Mouse (Mus musculus) MEL (cell line): ENCODE results near the gene Gmfb. TPM values are rescaled to one million over a fixed set of nuclear protein-coding genes. Genes with fewer than 3 reads are reported as not detected.

Experiments used
- DNase-seq: peaks from one replicate; pipeline ENCODE4 v3.0.0; 2011; ENCODE audit warnings: low read depth, low spot score
- H3K27ac ChIP-seq: 2 replicates; pipeline ENCODE4 v1.5.1; 2012; ENCODE audit warnings: low read depth, mild to moderate bottlenecking, control low read depth, low read length, moderate library complexity; ENCODE audit not compliant: control insufficient read depth
- H3K27me3 ChIP-seq, 2 experiments: fragments of 150-350 bp in 1 of 2; sonication (generic) in 1 of 2; 2 replicates each; pipeline ENCODE4 v1.6.1; 2012; ENCODE audit warnings: low read length in 2 of 2, mild to moderate bottlenecking in 2 of 2, improper control_type of control experiment in 1 of 2, moderate library complexity in 1 of 2; ENCODE audit not compliant: insufficient read depth in 2 of 2, control insufficient read depth in 1 of 2
- H3K36me3 ChIP-seq, 2 experiments: 2 replicates each; pipeline ENCODE4 v1.6.1; 2012 to 2014; ENCODE audit warnings: low read length in 2 of 2, improper control_type of control experiment in 1 of 2, inconsistent platforms in 1 of 2, mild to moderate bottlenecking in 1 of 2; ENCODE audit not compliant: insufficient read depth in 2 of 2, control insufficient read depth in 1 of 2
- H3K4me1 ChIP-seq, 2 experiments: fragments of 150-350 bp in 1 of 2; sonication (generic) in 1 of 2; 2 replicates each; pipeline ENCODE4 v1.6.1; 2012; ENCODE audit warnings: low read length in 2 of 2, improper control_type of control experiment in 1 of 2, mild to moderate bottlenecking in 1 of 2; ENCODE audit not compliant: insufficient read depth in 2 of 2, control insufficient read depth in 1 of 2
- H3K4me3 ChIP-seq, 2 experiments: fragments of 150-350 bp in 1 of 2; sonication (generic) in 1 of 2; 2 replicates each; pipeline ENCODE4 v1.5.1; 2012; ENCODE audit warnings: low read depth in 2 of 2, low read length in 2 of 2, mild to moderate bottlenecking in 2 of 2, moderate library complexity in 2 of 2, control low read depth in 1 of 2, improper control_type of control experiment in 1 of 2; ENCODE audit not compliant: control insufficient read depth in 1 of 2, insufficient read depth in 1 of 2
- H3K79me2 ChIP-seq: 2 replicates; pipeline ENCODE4 v1.6.1; 2012; ENCODE audit warnings: mild to moderate bottlenecking, low read length, moderate library complexity; ENCODE audit not compliant: control insufficient read depth, poor library complexity, insufficient read depth
- H3K9ac ChIP-seq: 2 replicates; pipeline ENCODE4 v1.6.1; 2012; ENCODE audit warnings: low read depth, mild to moderate bottlenecking, control low read depth, low read length, moderate library complexity; ENCODE audit not compliant: control insufficient read depth, poor library complexity, severe bottlenecking
- H3K9me3 ChIP-seq: fragments of 150-350 bp; sonication (generic); replicated peaks from 2 replicates; pipeline ENCODE4 v1.6.1; 2012; ENCODE audit warnings: mild to moderate bottlenecking, low read length, improper control_type of control experiment, moderate library complexity; ENCODE audit not compliant: insufficient read depth
- CHD1 ChIP-seq: IDR thresholded peaks from 2 replicates; pipeline ENCODE4 v1.6.1; 2012; ENCODE audit warnings: low read depth, mild to moderate bottlenecking, inconsistent platforms, low read length, improper control_type of control experiment
- CHD2 ChIP-seq: IDR thresholded peaks from 2 replicates; pipeline ENCODE4 v1.6.1; 2011; ENCODE audit warnings: low read length, improper control_type of control experiment
- E2F4 ChIP-seq: IDR thresholded peaks from 2 replicates; pipeline ENCODE4 v1.6.1; 2011; ENCODE audit warnings: low read depth, low read length, improper control_type of control experiment, borderline replicate concordance
- EP300 ChIP-seq, 2 experiments: IDR thresholded peaks; 2 replicates each; pipeline ENCODE4 v1.6.1; 2011; ENCODE audit warnings: improper control_type of control experiment in 2 of 2, low read length in 2 of 2, low read depth in 1 of 2, mild to moderate bottlenecking in 1 of 2
- ETS1 ChIP-seq: IDR thresholded peaks from 2 replicates; pipeline ENCODE4 v1.6.1; 2012; ENCODE audit warnings: low read depth, mild to moderate bottlenecking, inconsistent platforms, low read length, improper control_type of control experiment, moderate library complexity
- GATA1 ChIP-seq: IDR thresholded peaks from 2 replicates; pipeline ENCODE4 v1.6.1; 2011; ENCODE audit warnings: low read depth, low read length, improper control_type of control experiment
- HCFC1 ChIP-seq: IDR thresholded peaks from 2 replicates; pipeline ENCODE4 v1.6.1; 2012; ENCODE audit warnings: low read depth, mild to moderate bottlenecking, inconsistent platforms, low read length, improper control_type of control experiment, moderate library complexity
- MAX ChIP-seq: IDR thresholded peaks from 2 replicates; pipeline ENCODE4 v1.6.1; 2011; ENCODE audit warnings: low read length, improper control_type of control experiment
- MXI1 ChIP-seq: IDR thresholded peaks from 2 replicates; pipeline ENCODE4 v1.6.1; 2011; ENCODE audit warnings: mild to moderate bottlenecking, low read depth, low read length, improper control_type of control experiment
- MYB ChIP-seq: IDR thresholded peaks from 2 replicates; pipeline ENCODE4 v1.6.1; 2011; ENCODE audit warnings: mild to moderate bottlenecking, low read depth, low read length, improper control_type of control experiment
- MYC ChIP-seq: IDR thresholded peaks from 2 replicates; pipeline ENCODE4 v1.6.1; 2011; ENCODE audit warnings: low read depth, mild to moderate bottlenecking, low read length, improper control_type of control experiment, moderate library complexity
- NRF1 ChIP-seq: IDR thresholded peaks from 2 replicates; pipeline ENCODE4 v1.6.1; 2014; ENCODE audit warnings: low read depth, mild to moderate bottlenecking, inconsistent platforms, low read length, improper control_type of control experiment, moderate library complexity; ENCODE audit not compliant: poor library complexity, insufficient read depth, severe bottlenecking
- POLR2AphosphoS5 ChIP-seq: IDR thresholded peaks from 2 replicates; pipeline ENCODE4 v1.6.1; 2012; ENCODE audit warnings: low read depth, borderline replicate concordance, mild to moderate bottlenecking, inconsistent platforms, low read length, moderate library complexity, mixed read lengths
- RCOR1 ChIP-seq: IDR thresholded peaks from 2 replicates; pipeline ENCODE4 v1.6.1; 2012; ENCODE audit warnings: low read depth, mild to moderate bottlenecking, inconsistent platforms, low read length, improper control_type of control experiment
- ZC3H11A ChIP-seq: IDR thresholded peaks from 2 replicates; pipeline ENCODE4 v1.6.1; 2012; ENCODE audit warnings: low read depth, mild to moderate bottlenecking, inconsistent platforms, low read length, improper control_type of control experiment
- polyA plus RNA-seq, 2 experiments: library from polyadenylated mRNA; stranded (reverse) in 1 of 2; unstranded in 1 of 2; fragments of >175 nt in 1 of 2; fragments of >200 nt in 1 of 2; gene quantifications; 2 replicates each; pipeline versions ENCODE4 v1.2.1 to v1.2.4; 2012; ENCODE audit warnings: low replicate concordance in 2 of 2, low read depth in 1 of 2; ENCODE audit not compliant: insufficient read length in 2 of 2, insufficient read depth in 1 of 2, missing spikeins in 1 of 2
- total RNA-seq: library from RNA; depleted of rRNA; stranded (reverse); fragments of 300-350 nt; gene quantifications from 2 replicates; pipeline ENCODE4 v1.2.3, GENCODE M21; 2012

Gene Gmfb
- total and polyA plus RNA-seq, 3 experiments, result 55.6 to 59.6 TPM; not detected in 1

DNA sequence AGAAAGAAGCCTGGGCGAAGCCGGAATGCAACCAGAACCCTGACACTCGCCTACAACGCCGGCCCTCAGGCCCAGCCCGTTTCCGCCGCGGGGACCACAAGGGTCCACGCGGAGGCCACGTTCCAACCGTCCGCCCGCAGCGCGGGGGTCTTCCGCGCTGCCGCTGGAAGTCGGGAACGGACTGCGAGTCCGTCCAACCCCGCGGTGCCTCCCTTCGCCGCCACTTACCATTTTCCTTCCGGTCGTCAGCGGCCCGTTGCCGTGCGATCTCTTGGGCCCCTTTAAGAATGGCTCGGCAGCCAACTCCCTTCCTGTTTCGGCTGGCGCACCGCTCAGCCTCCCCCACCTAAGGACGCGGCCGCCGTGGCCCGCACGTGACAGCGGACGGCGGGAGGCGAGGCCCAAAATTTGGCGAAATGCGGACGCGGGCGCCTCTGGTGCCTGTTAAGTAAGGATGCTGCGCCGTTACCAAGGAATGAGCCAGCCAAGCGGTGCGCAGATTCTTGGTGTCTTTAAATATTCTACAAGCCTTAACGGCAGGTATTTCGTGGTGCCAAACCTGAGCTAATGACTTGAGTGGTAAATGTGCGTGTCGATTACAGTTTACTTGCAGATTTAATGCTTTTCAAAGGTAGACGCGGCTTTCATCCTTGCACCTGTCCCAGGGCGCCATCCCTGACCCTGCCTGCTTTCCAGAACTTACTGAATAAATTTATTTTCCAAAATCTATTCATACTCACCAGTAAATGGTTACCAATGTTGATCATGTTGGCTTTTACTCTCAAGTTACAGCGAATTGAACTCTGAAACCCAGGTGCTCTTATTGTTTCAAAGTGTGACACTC, at the start of gene Gmfb (continued):
- TF ChIP-seq ZC3H11A (no peak), ETS1 (peak; percentile 75), CHD1 (no peak), EP300 (IDR thresholded peaks at IDR 0.05; ENCODE audit: low read depth in 1 of 2, low read length in 2 of 2) (peak in 1 of 2 experiments; percentile 76; a peak in 3 of 4 replicates), HCFC1 (peak; percentile 92)

- H3K27ac ChIP-seq, result no peak overlapping the region
- no peaks in the 10 kb centered on the region for H3K9me3 ChIP-seq
- peaks cover 0 to 2% of the 10 kb centered on the region in 2 experiments; a peak in 2 of 4 replicates for H3K36me3 ChIP-seq
- peak; percentile 74 for DNase-seq
- no peak overlapping the region for H3K4me3 ChIP-seq
- H3K9ac ChIP-seq, result no peak overlapping the region
- TF ChIP-seq CHD1 (no peak), MAX (peak; percentile 37; the same call in 1 of the 2 replicates), MYC (0 out of 2 replicates have a peak, but pooled peaks have one; percentile 35), GATA1 (peak; percentile 57)
- H3K79me2 ChIP-seq, result no peaks in the 10 kb centered on the region
- H3K27me3 ChIP-seq, result no peaks in the 10 kb centered on the region
- peaks cover 0 to 7% of the 10 kb centered on the region in 2 experiments; a peak in 2 of 4 replicates for H3K4me1 ChIP-seq
Measured at GRCm38 (mm10) chr14:46862922-46863321, 40.9 kb upstream of the Gmfb start.

DNA sequence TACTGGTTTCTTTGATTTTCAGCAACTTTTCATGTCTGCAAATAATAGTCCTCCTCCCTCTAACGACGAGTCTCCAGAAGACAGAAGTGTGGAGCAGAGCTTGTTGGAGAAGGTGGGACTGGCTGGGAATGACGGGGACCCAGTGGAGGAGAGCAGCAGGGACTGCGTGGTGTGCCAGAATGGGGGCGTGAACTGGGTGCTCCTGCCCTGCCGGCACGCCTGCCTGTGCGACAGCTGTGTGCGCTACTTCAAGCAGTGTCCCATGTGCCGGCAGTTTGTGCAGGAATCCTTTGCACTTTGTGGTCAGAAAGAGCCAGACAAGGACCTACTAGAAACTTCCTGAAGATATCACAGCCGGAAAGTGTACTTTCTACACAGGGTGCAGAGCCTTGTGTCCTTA, 31.6 kb upstream of the Gmfb start:
- no peaks in the 10 kb centered on the region for H3K79me2 ChIP-seq
- TF ChIP-seq ZC3H11A, result no peak
- TF ChIP-seq HCFC1, result no peak
- TF ChIP-seq E2F4, result no peak
- TF ChIP-seq RCOR1, result no peak
- no peak for TF ChIP-seq MXI1
- no peak for TF ChIP-seq CHD2
- no peak for TF ChIP-seq NRF1
- no peak for TF ChIP-seq POLR2AphosphoS5
- TF ChIP-seq MYB, result no peak

More for the DNA sequence above, 31.6 kb upstream of the Gmfb start:
- H3K4me1 ChIP-seq, result peaks cover 5 to 8% of the 10 kb centered on the region in 2 experiments; a peak in 3 of 4 replicates
- H3K36me3 ChIP-seq, result peaks cover 0 to 11% of the 10 kb centered on the region in 2 experiments; a peak in 2 of 4 replicates
- no peak overlapping the region for H3K4me3 ChIP-seq
- H3K27me3 ChIP-seq, result no peaks in the 10 kb centered on the region
- no peaks in the 10 kb centered on the region for H3K9me3 ChIP-seq
- no peak for DNase-seq
- H3K9ac ChIP-seq, result no peak overlapping the region
- no peak overlapping the region for H3K27ac ChIP-seq
